Mouse (Mus musculus) intestine, embryonic 16.5 days (tissue): ENCODE results near the gene Trmt13. TPM values are rescaled to one million over a fixed set of nuclear protein-coding genes. Genes with fewer than 3 reads are reported as not detected.
"Not testable (repeated sequence)": the region's sequence is repeated elsewhere in the genome, so short reads cannot be mapped to it uniquely, and the experiment has no call there.

ENCODE experiments used
- ATAC-seq: fragments of 200-750 bp; cut with Nextera tagmentation; 2 replicates; pipeline ENCODE4 v1.8.0; 2017; ENCODE audit warnings: moderate TSS enrichment, moderate library complexity
- H3K27ac ChIP-seq: fragments of 300-500 bp; sonication (generic); 2 replicates; pipeline ENCODE4 v1.5.1; 2014; ENCODE audit warnings: mild to moderate bottlenecking, low read length
- H3K27me3 ChIP-seq: fragments of 300-500 bp; sonication (generic); replicated peaks from 2 replicates; pipeline ENCODE4 v1.6.1; 2014; ENCODE audit warnings: low read length, control low read depth, mixed read lengths; ENCODE audit not compliant: control insufficient read depth, insufficient read depth
- H3K36me3 ChIP-seq: fragments of 300-500 bp; sonication (generic); 2 replicates; pipeline ENCODE4 v1.6.1; 2014; ENCODE audit warnings: low read length, control low read depth; ENCODE audit not compliant: control insufficient read depth, insufficient read depth
- H3K4me1 ChIP-seq: fragments of 300-500 bp; sonication (generic); 2 replicates; pipeline ENCODE4 v1.6.1; 2014; ENCODE audit warnings: low read length, control low read depth, mixed read lengths; ENCODE audit not compliant: control insufficient read depth, insufficient read depth
- H3K4me2 ChIP-seq: fragments of 300-500 bp; sonication (generic); 2 replicates; pipeline ENCODE4 v1.6.1; 2014; ENCODE audit warnings: low read depth, low read length, control low read depth
- H3K4me3 ChIP-seq: fragments of 300-500 bp; sonication (generic); 2 replicates; pipeline ENCODE4 v1.5.1; 2014; ENCODE audit warnings: mild to moderate bottlenecking, low read length
- H3K9ac ChIP-seq: fragments of 300-500 bp; sonication (generic); 2 replicates; pipeline ENCODE4 v1.6.1; 2014; ENCODE audit warnings: low read depth, low read length
- H3K9me3 ChIP-seq: fragments of 300-500 bp; sonication (generic); 2 replicates; pipeline ENCODE4 v1.6.1; 2016; ENCODE audit warnings: low read length, control low read depth; ENCODE audit not compliant: control insufficient read depth
- WGBS: fragments of 180-500 bp; shearing (Covaris S2); extraction: QIAGEN DNeasy Blood & Tissue Kit; methylation state at CpG from one replicate; pipeline ENCODE4 v1.1.7; 2014; 5-methylcytosine and 5-hydroxymethylcytosine counted together
- polyA plus RNA-seq: library from polyadenylated mRNA; unstranded; fragments of >200 nt; fragmentation: Nextera tagmentation; extraction: Ambion mirVana; gene quantifications from 2 replicates; pipeline ENCODE4 v1.2.1, GENCODE M21; 2015

The Trmt13 gene
- polyA plus RNA-seq = 17.0 and 20.5 TPM in 2 replicates

- no peak within 1 kb of the TSS for H3K9ac ChIP-seq
- no peaks in the 10 kb centered on the region for H3K9me3 ChIP-seq
- no peaks in the 10 kb centered on the region; the same call in 1 of the 2 replicates for H3K36me3 ChIP-seq
- no peaks in the 10 kb centered on the region for H3K27me3 ChIP-seq
- peak; percentile 68 for ATAC-seq
- WGBS = 60% methylated on average over 10 of the region's 10 CpGs
- no peaks in the 10 kb centered on the region for H3K4me1 ChIP-seq
- no peak within 1 kb of the TSS for H3K4me2 ChIP-seq
- H3K27ac ChIP-seq = no peak within 1 kb of the TSS
- H3K4me3 ChIP-seq = no peak within 1 kb of the TSS
Observed at GRCm38 (mm10) chr3:116614295-116614892, at the start of gene Trmt13. Gene Trmt13 (minus strand): TSS chr3:116614587.

GRCm38 (mm10) chr3:116662463-116662863, 48.1 kb upstream of the Trmt13 start, which contains the start of gene Mfsd14a:
Gene Mfsd14a (minus strand): TSS chr3:116662677.
- Histone ChIP-seq H3K4me1 (peaks cover 19% of the 10 kb centered on the region), H3K4me3 (peak within 1 kb of the TSS; percentile 97), H3K9me3 (no peaks in the 10 kb centered on the region), H3K27me3 (no peaks in the 10 kb centered on the region), H3K27ac (peak within 1 kb of the TSS; percentile 94), H3K36me3 (no peaks in the 10 kb centered on the region), H3K4me2 (peak within 1 kb of the TSS; percentile 66), H3K9ac (peak within 1 kb of the TSS; percentile 97)
- under 1% methylated on average over 38 of the region's 39 CpGs for WGBS
- peak; percentile 99 for ATAC-seq

- peak overlapping the region; percentile 97 for H3K4me3 ChIP-seq
- peak overlapping the region; percentile 97 for H3K9ac ChIP-seq
- H3K36me3 ChIP-seq = no peaks in the 10 kb centered on the region
- WGBS = 0% methylated on average over 60 of the region's 68 CpGs
- ATAC-seq = peak; percentile 91
- H3K9me3 ChIP-seq = no peaks in the 10 kb centered on the region
- no peaks in the 10 kb centered on the region for H3K27me3 ChIP-seq
- peaks cover 19% of the 10 kb centered on the region for H3K4me1 ChIP-seq
- peak overlapping the region; percentile 94 for H3K27ac ChIP-seq
- peak overlapping the region; percentile 59 for H3K4me2 ChIP-seq
Observed at GRCm38 (mm10) chr3:116661870-116662414, 47.6 kb upstream of the Trmt13 start.

- H3K4me1 ChIP-seq = peaks cover 19% of the 10 kb centered on the region
- no peaks in the 10 kb centered on the region for H3K27me3 ChIP-seq
- H3K9ac ChIP-seq = peak overlapping the region; percentile 97
- peak overlapping the region; percentile 97 for H3K4me3 ChIP-seq
- H3K4me2 ChIP-seq = peak overlapping the region; percentile 59
- H3K9me3 ChIP-seq = no peaks in the 10 kb centered on the region
- ATAC-seq = no peak
- H3K27ac ChIP-seq = peak overlapping the region; percentile 94
- WGBS = 3% methylated on average over 16 of the region's 16 CpGs
- no peaks in the 10 kb centered on the region for H3K36me3 ChIP-seq
Observed at GRCm38 (mm10) chr3:116661288-116661869, 47.0 kb upstream of the Trmt13 start.

GRCm38 (mm10) chr3:116659856-116660430, 45.6 kb upstream of the Trmt13 start:
- Histone ChIP-seq H3K27ac (no peak overlapping the region), H3K9ac (no peak overlapping the region), H3K27me3 (no peaks in the 10 kb centered on the region), H3K36me3 (no peaks in the 10 kb centered on the region), H3K9me3 (no peaks in the 10 kb centered on the region), H3K4me2 (no peak overlapping the region), H3K4me1 (peaks cover 22% of the 10 kb centered on the region), H3K4me3 (no peak overlapping the region)
- ATAC-seq = no peak
- 83% methylated on average over 13 of the region's 13 CpGs for WGBS

GRCm38 (mm10) chr3:116658928-116659565, 44.7 kb upstream of the Trmt13 start:
- Histone ChIP-seq H3K4me1 (peaks cover 22% of the 10 kb centered on the region), H3K4me3 (no peak overlapping the region), H3K27ac (no peak overlapping the region), H3K9me3 (no peaks in the 10 kb centered on the region), H3K9ac (no peak overlapping the region), H3K36me3 (no peaks in the 10 kb centered on the region), H3K4me2 (no peak overlapping the region), H3K27me3 (no peaks in the 10 kb centered on the region)
- 76% methylated on average over 15 of the region's 15 CpGs for WGBS
- ATAC-seq = no peak

GRCm38 (mm10) chr3:116656184-116656965, 42.0 kb upstream of the Trmt13 start:
- Histone ChIP-seq H3K36me3 (no peaks in the 10 kb centered on the region), H3K9me3 (no peaks in the 10 kb centered on the region), H3K4me1 (peaks cover 24% of the 10 kb centered on the region), H3K9ac (no peak overlapping the region), H3K27me3 (no peaks in the 10 kb centered on the region), H3K4me2 (no peak overlapping the region), H3K27ac (no peak overlapping the region), H3K4me3 (no peak overlapping the region)
- 64% methylated on average over 7 of the region's 7 CpGs for whole genome bisulfite sequencing
- no peak for ATAC-seq

- WGBS = 93% methylated on average over 11 of the region's 11 CpGs
- not testable (repeated sequence) for H3K4me3 ChIP-seq, ATAC-seq, H3K9me3 ChIP-seq, H3K27ac ChIP-seq, H3K27me3 ChIP-seq, H3K36me3 ChIP-seq, H3K9ac ChIP-seq, H3K4me2 ChIP-seq
- H3K4me1 ChIP-seq = peaks cover 16% of the 10 kb centered on the region; the same call in 1 of the 2 replicates
Observed at GRCm38 (mm10) chr3:116654051-116654450, 39.7 kb upstream of the Trmt13 start.
